Mouse (Mus musculus) thymus, adult 2 months (tissue): ENCODE results near the gene Ing1. TPM values are rescaled to one million over a fixed set of nuclear protein-coding genes. Genes with fewer than 3 reads are reported as not detected.
A peak's percentile ranks its signal among the peaks of the same experiment; 100 is the strongest.

ENCODE experiments used
- DNase-seq: peaks from one replicate; pipeline ENCODE4 v3.0.0; 2021
- H3K27ac ChIP-seq: fragments of 200-500 bp; 2 replicates; pipeline ENCODE4 v1.5.1; 2012; ENCODE audit warnings: low read length, control low read depth; ENCODE audit not compliant: control insufficient read depth, insufficient read depth
- H3K27me3 ChIP-seq: fragments of 200-500 bp; 2 replicates; pipeline ENCODE4 v1.6.1; 2012; ENCODE audit warnings: mild to moderate bottlenecking, low read length, moderate library complexity, mixed read lengths; ENCODE audit not compliant: control insufficient read depth, insufficient read depth
- H3K36me3 ChIP-seq: fragments of 200-500 bp; 2 replicates; pipeline ENCODE4 v1.6.1; 2012; ENCODE audit warnings: mild to moderate bottlenecking, low read length, moderate library complexity; ENCODE audit not compliant: control insufficient read depth, insufficient read depth
- H3K4me1 ChIP-seq: fragments of 200-500 bp; replicated peaks from 2 replicates; pipeline ENCODE4 v1.6.1; 2012; ENCODE audit warnings: low read length; ENCODE audit not compliant: control insufficient read depth, insufficient read depth
- H3K4me3 ChIP-seq: fragments of 200-500 bp; 2 replicates; pipeline ENCODE4 v1.5.1; 2012; ENCODE audit warnings: mild to moderate bottlenecking, low read length, control low read depth, moderate library complexity; ENCODE audit not compliant: control insufficient read depth, insufficient read depth
- CTCF ChIP-seq: fragments of 200-500 bp; IDR thresholded peaks from 2 replicates; pipeline ENCODE4 v1.5.1; 2012; ENCODE audit warnings: mild to moderate bottlenecking, control low read depth, low read length, moderate library complexity, borderline replicate concordance; ENCODE audit not compliant: control insufficient read depth, poor library complexity, insufficient read depth; ENCODE audit errors: extremely low read depth
- POLR2A ChIP-seq: fragments of 200-500 bp; IDR thresholded peaks from 2 replicates; pipeline ENCODE4 v1.6.1; 2012; ENCODE audit warnings: mild to moderate bottlenecking, low read length, control low read depth, moderate library complexity; ENCODE audit not compliant: control insufficient read depth, poor library complexity, insufficient read depth; ENCODE audit errors: extremely low read depth
- WGBS: fragments of 180-500 bp; shearing (Covaris S2); methylation state at CpG from one replicate; pipeline ENCODE4 v1.1.7; 2018; 5-methylcytosine and 5-hydroxymethylcytosine counted together
- polyA plus RNA-seq: library from polyadenylated mRNA; depleted of rRNA; stranded (reverse); fragments of >200 nt; gene quantifications from 2 replicates; pipeline ENCODE4 v1.2.3, GENCODE M21; 2012

Ing1 gene
- polyA plus RNA-seq, 1 experiment = 47.2 TPM

DNA sequence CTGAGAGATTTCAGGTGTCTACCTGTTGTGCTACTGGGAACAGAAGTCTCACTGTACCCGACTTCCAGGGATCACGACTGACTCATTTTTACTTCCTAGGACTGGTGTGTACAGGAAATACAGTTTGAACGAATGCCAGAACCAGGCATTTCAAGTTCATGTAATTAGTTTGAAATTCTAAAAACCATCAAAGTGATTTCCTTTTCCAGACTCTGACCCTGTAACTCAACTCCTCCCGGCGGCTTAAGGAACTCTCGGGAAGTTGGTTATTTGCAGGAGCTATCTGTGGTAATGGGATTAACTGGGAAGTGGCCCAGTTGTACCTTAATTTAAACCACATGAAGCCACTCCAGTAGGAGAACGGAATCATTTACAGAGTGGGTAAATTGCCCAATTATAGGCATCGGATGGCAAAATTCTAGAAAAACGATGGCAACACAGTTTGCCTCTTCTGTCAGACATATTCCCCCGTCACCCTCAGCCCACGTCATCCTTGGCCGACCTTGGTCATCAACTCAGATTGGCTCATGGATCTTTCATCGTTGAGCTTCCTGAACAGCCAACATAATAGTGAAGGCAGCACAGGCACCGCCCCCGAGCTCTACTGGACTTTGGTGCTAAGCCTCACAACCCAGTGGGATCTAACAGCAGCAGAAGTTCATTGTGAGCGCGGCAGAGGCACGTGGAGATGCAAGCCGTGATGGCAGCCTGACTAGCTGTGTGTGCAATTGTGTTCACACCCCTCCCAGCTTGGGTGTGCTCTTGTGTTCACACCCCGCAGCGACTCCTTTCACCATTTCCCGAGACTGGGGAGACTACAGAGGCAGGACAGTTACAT lies 14.1 kb downstream of the Ing1 start:
- Histone ChIP-seq H3K27me3 (no peaks in the 10 kb centered on the region), H3K36me3 (peaks cover 4% of the 10 kb centered on the region; the same call in 1 of the 2 replicates), H3K4me3 (no peak overlapping the region), H3K27ac (no peak overlapping the region), H3K4me1 (peaks cover 7% of the 10 kb centered on the region)
- WGBS = 92% methylated on average over 22 of the region's 22 CpGs
- TF ChIP-seq POLR2A = no peak
- TF ChIP-seq CTCF = no peak
- no peak for DNase-seq

DNA sequence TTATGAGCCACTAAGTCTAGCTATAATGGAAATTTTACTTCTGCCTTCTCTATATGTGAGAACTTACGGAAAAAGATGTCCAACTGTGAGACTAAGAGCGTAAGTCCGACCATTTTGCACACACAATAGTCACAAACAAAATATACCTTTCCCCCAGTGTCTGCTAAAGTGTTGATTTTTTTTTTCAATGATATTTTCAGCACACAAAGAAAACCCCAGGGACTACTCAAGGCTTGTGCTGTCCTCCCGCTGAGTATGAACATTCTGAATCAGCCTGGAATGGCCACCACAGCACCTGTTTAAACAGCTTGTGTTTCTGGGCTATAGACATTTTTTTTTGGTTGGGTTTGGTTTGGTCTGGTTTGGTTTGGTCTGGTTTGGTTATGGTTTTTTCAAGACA lies 15.4 kb downstream of the Ing1 start:
- Histone ChIP-seq H3K36me3 (no peaks in the 10 kb centered on the region), H3K4me3 (no peak overlapping the region), H3K4me1 (peaks cover 20% of the 10 kb centered on the region), H3K27me3 (no peaks in the 10 kb centered on the region), H3K27ac (no peak overlapping the region)
- DNase-seq = no peak
- 97% methylated on average over 4 of the region's 4 CpGs for WGBS
- TF ChIP-seq CTCF (no peak), POLR2A (no peak)

DNA sequence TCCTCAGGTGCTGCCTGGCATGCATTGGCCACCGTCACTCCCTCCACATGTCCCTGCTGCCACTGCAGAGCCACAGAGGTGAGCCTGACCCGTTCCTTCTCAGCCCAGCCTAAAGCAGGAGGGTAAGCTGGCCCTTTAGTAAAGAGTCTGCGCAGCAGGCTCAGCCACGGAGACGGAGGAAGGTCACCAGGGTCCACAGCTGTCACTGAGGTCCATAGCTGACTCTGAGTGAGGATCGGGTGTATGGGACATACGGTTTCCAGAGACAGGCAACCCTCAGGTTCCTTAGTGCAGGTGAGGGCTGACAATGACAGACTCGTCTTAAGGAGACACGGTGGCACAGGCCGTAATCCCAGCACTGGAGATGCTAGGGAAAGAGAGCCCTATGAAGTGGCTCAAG lies 16.6 kb downstream of the Ing1 start:
- peaks cover 21% of the 10 kb centered on the region for H3K4me1 ChIP-seq
- H3K27ac ChIP-seq = no peak overlapping the region
- H3K27me3 ChIP-seq = no peaks in the 10 kb centered on the region
- TF ChIP-seq CTCF = no peak
- TF ChIP-seq POLR2A = no peak
- H3K4me3 ChIP-seq = no peak overlapping the region
- WGBS = 95% methylated on average over 10 of the region's 10 CpGs
- DNase-seq = no peak
- H3K36me3 ChIP-seq = no peaks in the 10 kb centered on the region

DNA sequence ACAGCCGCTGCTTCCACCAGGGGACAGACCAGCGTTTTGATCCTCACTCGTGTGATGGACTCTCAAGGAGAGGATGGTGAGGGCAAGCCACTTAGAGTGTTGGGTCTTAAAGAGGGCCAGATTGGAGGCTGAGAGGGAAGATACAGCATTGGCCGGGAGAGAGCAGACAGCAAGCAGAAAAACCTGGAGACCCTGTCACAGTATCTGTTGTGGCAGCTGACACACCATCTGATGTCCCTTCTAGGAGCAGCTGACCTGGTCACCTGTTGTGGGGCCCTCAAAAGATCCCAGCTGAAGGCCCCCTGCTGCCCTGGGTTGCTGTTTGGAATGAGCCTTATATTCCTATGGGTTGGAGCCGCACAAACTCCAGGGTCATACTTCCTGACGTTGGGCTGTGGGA lies 17.1 kb downstream of the Ing1 start:
- no peak overlapping the region for H3K4me3 ChIP-seq
- H3K27me3 ChIP-seq = no peaks in the 10 kb centered on the region
- H3K27ac ChIP-seq = no peak overlapping the region
- no peaks in the 10 kb centered on the region for H3K36me3 ChIP-seq
- no peak for DNase-seq
- 96% methylated on average over 6 of the region's 6 CpGs for WGBS
- H3K4me1 ChIP-seq = peaks cover 21% of the 10 kb centered on the region
- TF ChIP-seq POLR2A (no peak), CTCF (no peak)

DNA sequence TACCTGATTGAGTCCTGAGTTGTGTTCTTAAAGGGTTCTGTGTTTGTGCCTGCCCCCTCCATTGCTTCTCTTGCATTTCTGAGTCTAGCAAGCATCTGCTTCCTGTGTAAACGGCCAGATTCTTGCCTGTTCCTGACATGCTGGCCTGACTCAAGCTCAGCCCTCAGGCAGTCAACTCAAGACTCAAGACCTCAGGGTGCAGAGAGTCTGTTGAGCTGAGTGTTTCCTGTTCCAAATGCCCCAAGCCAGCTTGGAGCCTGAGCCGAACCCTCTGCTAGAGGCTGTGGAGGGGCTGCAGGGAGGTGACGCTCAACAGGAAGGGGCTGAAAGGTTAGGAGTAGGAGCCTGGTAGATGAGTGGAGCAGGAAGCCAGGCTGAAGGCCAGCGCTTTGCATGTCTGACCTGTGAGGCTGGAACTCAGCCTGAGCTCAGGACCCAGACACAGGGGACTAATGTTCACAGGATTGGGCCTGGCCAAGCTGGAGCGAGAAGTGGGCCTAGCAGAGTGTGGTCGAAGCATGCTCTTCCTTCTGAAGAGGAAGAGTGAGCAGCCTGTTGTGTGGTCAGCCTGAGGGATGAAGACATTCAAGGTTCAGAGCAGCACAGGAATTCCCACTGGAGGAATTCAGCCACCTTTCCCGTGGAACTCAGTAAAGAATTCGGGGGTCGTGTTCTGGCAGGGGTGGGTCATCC lies 19.7 kb downstream of the Ing1 start:
- WGBS = 32% methylated on average over 9 of the region's 9 CpGs
- TF ChIP-seq POLR2A (no peak), CTCF (no peak)
- peak; percentile 38 for DNase-seq
- Histone ChIP-seq H3K27me3 (no peaks in the 10 kb centered on the region), H3K36me3 (no peaks in the 10 kb centered on the region), H3K27ac (peak overlapping the region; percentile 56), H3K4me1 (peaks cover 21% of the 10 kb centered on the region), H3K4me3 (no peak overlapping the region)

DNA sequence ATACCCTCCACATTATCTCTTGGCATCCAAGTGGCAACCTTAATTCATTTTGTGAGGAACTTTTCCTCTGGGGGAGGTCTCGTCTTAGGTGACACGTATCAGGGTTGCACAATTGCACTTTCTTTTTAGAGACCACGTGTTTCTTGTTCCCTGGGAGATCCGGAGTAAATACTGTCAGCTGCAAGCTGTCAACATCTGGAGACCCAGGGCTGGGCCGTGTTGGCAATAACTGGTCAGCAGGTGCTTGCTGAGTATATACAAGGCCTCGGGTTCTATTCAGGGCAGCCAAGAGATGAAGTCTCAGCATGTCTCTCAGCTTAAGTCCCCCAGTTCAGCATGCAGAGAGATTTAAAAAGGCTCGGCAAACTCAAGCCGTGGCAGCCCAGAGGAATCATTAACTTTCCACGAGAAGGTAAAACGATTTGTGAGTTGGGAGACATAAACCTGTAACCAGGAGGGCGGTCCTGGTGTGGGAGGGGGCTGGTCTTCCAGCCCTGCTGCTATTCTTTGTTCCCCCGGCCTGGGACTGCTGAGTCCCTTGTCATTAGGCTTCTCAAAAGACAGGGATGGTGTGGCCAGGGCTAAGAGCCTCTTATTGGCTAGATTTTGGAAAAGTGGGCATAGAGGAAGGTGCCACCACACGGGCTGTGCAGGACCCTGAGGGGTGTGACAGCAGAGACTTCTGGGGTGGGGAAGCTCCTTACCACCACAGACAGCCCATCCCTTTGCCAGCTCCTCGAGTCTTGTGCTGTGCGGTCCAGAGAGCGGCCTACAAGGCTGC lies 20.4 kb downstream of the Ing1 start:
- Histone ChIP-seq H3K27ac (peak overlapping the region; percentile 56), H3K4me1 (peaks cover 21% of the 10 kb centered on the region), H3K36me3 (no peaks in the 10 kb centered on the region), H3K4me3 (no peak overlapping the region), H3K27me3 (no peaks in the 10 kb centered on the region)
- WGBS = 53% methylated on average over 16 of the region's 16 CpGs
- TF ChIP-seq POLR2A = no peak
- TF ChIP-seq CTCF = no peak
- DNase-seq = no peak
